Mouse (Mus musculus) inflammation-experienced regulatory T-cells, adult 6 months (primary cell): ENCODE results near the gene Cog4. TPM values are rescaled to one million over a fixed set of nuclear protein-coding genes. Genes with fewer than 3 reads are reported as not detected.
A peak's percentile ranks its signal among the peaks of the same experiment; 100 is the strongest.
"Not testable (repeated sequence)": the region's sequence is repeated elsewhere in the genome, so short reads cannot be mapped to it uniquely, and the experiment has no call there.

Source experiments
- ATAC-seq: one replicate; pipeline ENCODE4 v1.8.0; 2017
- polyA plus RNA-seq, 3 experiments: library from polyadenylated mRNA; unstranded; fragments of 100-300 nt; shearing (Covaris generic); gene quantifications; one replicate each; pipeline ENCODE4 v1.2.1; 2017

The Cog4 gene
- polyA plus RNA-seq, 3 experiments from 2014 or later = 52.3 to 72.4 (median 53.1) TPM

DNA sequence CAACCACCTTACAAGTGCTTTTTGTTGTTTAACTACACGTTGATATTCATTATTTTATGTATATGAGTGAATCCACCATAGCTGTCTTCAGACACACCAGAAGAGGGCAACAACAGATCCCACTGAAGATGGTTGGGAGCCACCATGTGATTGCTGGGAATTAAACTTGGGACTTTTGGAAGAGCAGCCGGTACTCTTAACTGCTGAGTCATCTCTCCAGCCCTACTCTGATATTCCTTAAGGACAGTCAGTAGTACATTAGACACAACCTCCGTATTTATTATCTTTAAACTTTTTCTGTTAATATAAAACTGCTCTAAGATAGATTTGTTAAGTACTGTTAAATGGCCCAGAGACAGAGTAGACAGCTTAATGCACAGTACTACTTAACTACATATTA is 14.4 kb upstream of the Cog4 start:
- no peak for ATAC-seq

GRCm38 (mm10) chr8:110842012-110842574 is 4.3 kb upstream of the Cog4 start:
- no peak for ATAC-seq

- ATAC-seq = no peak
Observed at GRCm38 (mm10) chr8:110843207-110843606, 3.2 kb upstream of the Cog4 start.

DNA sequence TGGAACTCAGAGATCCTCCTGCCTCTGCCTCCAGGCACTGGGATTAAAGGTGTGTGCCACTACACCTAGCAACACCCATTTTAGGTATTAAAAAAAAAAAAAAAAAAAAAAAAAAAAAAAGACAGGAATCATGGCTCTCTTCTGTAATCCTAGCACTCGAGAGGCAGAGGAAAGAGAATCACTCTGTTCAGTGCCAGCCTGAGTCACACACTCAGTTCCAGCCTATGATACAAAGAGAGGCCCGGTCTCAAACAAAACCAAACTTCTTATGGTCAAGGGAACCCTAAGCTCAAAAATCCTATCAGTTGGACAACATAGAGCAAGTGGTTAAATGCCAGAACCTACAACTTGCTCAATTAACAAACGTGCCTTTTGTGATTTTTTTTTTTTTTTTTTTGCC is 1.5 kb upstream of the Cog4 start:
- no peak for ATAC-seq

- peak; percentile 25 for ATAC-seq
Observed at GRCm38 (mm10) chr8:110845821-110846404, 487 bp upstream of the Cog4 start.

GRCm38 (mm10) chr8:110847171-110847549 is 760 bp downstream of the Cog4 start:
- peak; percentile 8 for ATAC-seq

- ATAC-seq = no peak
Observed at GRCm38 (mm10) chr8:110847645-110848495, 1.5 kb downstream of the Cog4 start.

GRCm38 (mm10) chr8:110851186-110851585 is 4.8 kb downstream of the Cog4 start:
- ATAC-seq = no peak

DNA sequence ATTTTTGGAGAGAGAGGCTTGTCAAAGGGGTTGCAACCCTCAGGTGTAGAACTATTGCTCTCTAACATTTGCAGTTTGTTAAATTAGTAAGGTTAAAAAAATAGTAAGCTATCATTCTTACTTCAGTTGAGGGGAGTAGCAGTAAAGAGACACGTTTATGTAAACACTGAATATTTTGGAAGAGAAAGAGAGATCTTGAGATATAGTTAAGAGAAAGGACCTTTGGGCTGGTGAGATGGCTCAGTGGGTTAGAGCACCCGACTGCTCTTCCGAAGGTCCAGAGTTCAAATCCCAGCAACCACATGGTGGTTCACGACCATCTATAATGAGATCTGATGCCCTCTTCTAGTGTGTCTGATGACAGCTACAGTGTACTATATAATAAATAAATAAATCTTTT is 9.7 kb downstream of the Cog4 start:
- not testable (repeated sequence) for ATAC-seq

DNA sequence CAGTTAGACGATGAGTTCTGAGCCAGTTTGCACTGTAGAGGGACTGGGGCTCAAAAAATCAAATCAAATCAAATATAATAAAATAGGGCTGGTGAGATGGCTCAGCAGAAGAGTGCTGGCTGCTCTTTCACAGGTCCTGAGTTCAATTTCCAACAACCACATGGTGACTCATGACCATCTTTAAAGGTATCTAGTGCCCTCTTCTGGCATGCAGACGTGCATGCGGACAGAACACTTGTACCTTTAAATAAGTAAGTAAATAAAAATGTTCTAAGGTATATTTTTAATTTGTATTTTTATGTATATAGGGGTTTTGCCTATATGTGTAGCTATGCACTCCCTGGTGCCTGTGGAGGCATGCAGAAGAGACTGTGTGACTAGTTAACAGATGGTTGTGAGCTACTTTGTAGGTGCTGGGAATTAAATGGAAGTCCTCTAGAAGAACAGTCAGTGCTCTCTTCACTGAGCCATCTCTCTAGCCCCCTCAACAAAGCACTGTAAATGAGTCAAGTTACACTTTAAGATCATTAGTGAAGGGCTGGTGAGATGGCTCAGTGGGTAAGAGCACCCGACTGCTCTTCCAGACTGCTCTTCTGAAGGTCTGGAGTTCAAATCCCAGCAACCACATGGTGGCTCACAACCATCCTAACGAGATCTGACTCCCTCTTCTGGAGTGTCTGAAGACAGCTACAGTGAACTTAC is 10.5 kb downstream of the Cog4 start:
- no peak for ATAC-seq

GRCm38 (mm10) chr8:110859651-110860501 is 13.5 kb downstream of the Cog4 start:
- ATAC-seq = peak; percentile 82

DNA sequence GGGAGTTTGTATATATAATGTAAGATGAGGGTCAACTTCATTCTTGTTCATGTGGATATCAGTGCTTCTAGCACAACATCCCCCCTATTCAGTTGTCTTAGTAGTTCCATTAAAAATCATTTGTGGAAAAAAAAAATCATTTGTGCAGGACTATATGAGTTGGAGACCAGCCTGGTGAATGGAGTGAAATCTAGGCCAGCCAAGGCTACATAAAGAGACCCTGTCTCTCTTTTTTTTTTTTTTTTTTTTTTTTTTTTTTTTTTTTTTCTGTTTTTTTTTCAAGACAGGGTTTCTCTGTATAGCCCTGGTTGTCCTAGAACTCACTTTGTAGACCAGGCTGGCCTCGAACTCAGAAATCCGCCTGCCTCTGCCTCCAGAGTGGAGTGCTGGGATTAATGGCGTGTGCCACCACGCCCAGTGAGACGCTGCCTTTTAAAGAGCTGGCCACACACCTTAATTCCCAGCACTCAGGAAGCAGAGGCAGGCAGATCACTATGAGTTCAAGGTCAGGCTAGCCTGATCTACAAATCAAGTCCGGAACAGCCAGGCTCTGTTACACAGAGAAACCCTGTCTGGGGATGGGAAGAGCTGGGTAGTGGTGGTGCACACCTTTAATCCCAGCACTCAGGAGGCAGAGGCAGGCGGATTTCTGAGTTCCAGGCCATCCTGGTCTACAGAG is 15.1 kb downstream of the Cog4 start:
- ATAC-seq = not testable (repeated sequence)

DNA sequence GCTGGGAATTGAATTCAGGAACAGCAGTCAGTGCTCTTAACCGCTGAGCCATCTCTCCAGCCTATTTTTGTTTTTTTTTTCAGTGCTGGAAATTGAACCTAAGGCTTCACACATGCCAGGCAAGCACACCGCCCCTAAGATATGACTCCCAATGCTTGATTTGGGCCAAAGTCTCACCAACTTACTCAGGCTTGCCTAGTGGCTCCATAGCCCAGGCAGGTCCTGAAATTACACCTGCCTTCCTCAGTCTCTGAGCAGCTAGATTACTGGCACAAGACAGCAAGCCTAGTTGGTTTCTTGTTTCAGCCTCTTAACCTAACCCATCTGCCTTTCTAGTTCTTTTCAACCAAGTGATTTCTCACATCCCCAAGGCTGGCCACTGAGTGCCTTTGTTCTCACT is 24.1 kb downstream of the Cog4 start:
- ATAC-seq = no peak

GRCm38 (mm10) chr8:110877862-110878261 is 31.5 kb downstream of the Cog4 start:
- ATAC-seq = no peak

DNA sequence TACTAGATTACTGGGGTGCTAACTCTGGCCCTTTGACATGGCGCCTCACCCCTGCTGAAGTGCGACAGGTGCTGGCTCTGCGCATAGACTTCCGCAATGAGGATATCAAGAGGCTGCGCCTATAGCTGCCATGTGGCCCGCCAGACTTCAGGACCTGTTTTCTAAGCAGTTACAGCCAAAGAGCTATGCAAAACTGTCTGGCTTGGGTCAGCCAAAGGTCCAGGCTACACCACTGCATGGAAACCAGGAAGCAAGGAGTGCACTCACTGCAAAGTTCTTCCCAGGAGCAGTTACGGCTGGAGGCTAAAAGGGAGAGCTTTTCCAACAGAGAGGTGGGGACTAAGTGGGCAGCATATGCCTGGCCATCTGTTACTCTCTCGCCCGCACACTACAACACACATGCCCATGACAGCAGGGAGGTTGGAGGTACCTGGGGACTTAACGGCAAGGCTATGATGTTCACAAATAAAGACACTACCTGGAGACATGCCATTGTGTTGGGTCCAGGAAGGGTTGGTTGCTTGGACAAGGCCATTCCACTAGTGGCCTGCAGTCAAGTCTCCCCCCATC is 35.4 kb downstream of the Cog4 start:
- no peak for ATAC-seq

- ATAC-seq = no peak
Observed at GRCm38 (mm10) chr8:110883824-110884223, 37.4 kb downstream of the Cog4 start.

GRCm38 (mm10) chr8:110886634-110887033 is 40.2 kb downstream of the Cog4 start:
- ATAC-seq = no peak

DNA sequence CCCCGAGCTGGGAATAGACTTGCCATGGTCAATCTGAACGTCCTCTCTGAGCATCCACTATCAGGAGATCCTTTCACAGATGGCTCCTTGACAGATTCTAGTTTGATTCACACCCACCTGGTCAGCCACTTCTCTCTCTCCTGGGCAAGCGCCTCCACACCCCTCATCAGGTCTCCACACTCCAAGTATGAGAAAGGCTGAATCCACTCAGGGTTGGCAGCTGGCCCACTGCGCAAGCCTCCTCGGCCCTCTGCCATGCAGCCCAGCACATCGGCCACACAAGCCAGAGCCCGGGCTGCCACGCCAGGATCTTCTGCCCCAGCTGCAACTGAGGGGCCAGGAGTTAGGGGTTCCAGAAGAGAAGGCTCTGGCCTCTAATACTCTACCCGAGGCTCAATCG is 41.2 kb downstream of the Cog4 start:
- no peak for ATAC-seq

DNA sequence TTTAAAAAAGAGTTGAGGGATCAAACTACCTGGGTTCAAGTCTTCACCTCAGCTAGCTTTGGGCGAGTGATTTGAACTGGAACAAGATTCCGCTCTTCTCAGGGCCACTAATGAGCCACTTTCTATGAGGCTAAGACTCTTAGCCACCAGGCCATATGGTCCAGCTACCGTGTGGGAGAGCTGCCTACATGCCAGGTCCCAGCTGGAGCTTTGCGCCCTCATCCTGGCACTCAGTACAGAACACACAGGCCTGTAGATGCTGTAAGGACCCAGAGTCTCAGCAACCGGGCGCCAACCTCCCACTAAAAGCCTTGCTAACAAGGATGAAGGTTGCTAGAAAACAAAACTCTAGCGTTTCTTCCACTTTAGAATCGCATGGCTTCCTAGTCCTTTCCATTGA is 42.0 kb downstream of the Cog4 start:
- ATAC-seq = no peak

DNA sequence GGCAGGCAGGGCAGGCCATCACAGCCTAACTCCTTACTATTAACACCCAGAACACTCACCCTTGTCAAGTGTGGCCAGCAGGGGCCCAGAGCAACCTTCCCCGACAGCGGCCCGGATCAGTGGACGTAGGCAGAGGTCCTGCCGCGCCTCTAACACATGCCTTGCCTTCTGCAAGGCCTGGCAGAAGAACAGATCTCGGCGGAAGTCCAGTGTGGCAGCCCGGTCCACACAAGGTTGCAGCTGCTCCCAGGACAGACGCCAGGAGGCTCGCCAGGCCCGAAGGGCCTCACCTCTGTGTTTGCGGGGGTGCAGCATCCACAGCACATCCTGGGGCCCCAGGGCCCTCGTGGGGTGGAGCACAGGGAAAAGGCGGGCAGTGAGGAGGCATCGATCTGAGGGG is 42.5 kb downstream of the Cog4 start:
- no peak for ATAC-seq

DNA sequence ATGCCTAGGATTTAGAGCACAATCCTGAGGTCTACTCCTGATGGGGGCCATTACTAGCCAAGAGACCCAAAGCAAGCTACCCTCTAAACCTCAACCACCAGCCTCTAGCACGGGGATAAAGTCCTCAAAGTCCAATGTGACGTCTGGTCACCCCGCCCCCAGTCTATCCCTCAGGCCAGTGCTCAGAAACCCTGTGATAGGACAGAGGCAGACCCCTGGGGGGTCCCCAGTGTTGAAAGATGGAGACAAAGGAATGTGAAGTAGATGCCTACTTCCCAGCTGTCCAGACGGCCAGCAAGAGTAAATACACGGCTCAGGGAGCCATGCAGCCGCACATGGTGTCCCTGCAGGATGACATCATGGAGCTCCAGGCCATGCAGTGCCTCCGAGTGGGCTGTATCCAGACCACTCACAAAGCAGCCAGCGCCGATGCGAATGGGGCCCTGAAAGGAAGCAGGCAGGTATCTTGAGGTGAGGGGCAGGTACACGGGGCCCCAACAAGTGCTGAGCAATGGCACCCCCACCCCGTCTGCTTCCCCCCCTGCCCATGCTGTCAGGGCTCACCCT is 43.6 kb downstream of the Cog4 start:
- ATAC-seq = no peak
